Mouse (Mus musculus): ENCODE results near the gene Rhox4d. TPM values are rescaled to one million over a fixed set of nuclear protein-coding genes. Genes with fewer than 3 reads are reported as not detected.

Gene Rhox4d
- polyA plus RNA-seq (2012; rRNA removed) = 0.12 and 0.13 TPM in 2 replicates

DNA sequence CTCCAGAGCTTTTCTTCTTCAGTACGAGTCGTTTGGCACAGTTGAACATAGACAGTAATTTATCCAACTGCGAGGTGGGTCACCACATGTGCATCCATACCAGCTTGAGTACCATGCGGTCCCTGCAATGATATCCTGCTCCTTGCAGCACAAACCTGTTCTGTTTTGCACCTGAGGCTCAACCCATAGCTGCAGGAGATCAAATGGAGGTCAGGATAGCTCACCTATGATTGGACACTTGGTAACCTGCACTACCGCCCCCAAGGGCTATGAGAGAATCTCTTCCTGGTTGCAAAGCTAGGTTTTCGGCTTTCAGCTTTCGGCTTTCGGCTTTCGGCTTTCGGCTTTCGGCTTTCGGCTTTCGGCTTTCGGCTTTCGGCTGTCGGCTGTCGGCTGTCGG is at the start of gene Rhox4d:
Gene Rhox4d, plus strand, starts transcription at position 301 of the 400 bp plus-strand sequence.

GRCm38 (mm10) chrX:37480037-37480436 is 34.1 kb upstream of the Rhox4d start, which contains the start of gene Rhox4c:
Rhox4c (plus strand) TSS chrX:37480337.

DNA sequence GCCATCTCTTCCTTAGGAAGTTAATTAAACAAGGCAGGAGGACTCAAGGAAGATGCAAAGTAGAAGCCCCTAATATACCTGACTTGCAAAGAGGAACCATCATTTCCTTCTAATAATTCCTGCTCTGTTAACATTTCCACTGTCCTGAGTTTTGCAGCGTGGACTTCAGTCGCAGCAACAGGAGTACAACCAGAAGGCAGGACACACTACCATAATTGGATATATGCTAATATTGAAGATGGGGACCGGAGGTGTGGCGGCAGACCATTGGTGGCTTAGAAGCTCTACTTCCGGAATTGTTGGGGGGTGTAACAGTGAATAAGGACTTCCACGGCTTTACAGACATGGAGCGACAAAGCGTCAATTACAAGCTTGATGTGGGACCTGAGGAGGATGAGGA is 16.0 kb downstream of the Rhox4d start, which contains the start of gene Rhox2e:
Gene Rhox2e, plus strand, starts transcription at position 301 of the 400 bp plus-strand sequence.

GRCm38 (mm10) chrX:37541719-37542118 is 27.6 kb downstream of the Rhox4d start, which contains the start of gene Rhox3e:
Rhox3e (plus strand) TSS chrX:37542019.

DNA sequence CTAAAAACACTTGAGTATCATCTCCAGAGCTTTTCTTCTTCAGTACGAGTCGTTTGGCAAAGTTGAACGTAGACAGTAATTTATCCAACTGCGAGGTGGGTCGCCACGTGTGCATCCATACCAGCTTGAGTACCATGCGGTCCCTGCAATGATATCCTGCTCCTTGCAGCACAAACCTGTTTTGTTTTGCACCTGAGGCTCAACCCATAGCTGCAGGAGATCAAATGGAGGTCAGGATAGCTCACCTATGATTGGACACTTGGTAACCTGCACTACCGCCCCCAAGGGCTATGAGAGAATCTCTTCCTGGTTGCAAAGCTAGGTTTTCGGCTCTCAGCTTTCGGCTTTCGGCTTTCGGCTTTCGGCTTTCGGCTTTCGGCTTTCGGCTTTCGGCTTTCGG is 43.0 kb downstream of the Rhox4d start, which contains the start of gene Rhox4e:
Gene Rhox4e, plus strand, starts transcription at position 301 of the 400 bp plus-strand sequence.

Other genes starting within 250 kb of the Rhox4d start
- not detected in 2 replicates for gene Rhox4a, start 249.0 kb upstream of the Rhox4d start, polyA plus RNA-seq (2012; rRNA removed)
- not detected in 2 replicates for gene Rhox3a2, start 134.3 kb upstream of the Rhox4d start, polyA plus RNA-seq (2012; rRNA removed)
- 0.35 and 1.6 TPM in 2 replicates for gene Rhox4a2, start 123.5 kb upstream of the Rhox4d start, polyA plus RNA-seq (2012; rRNA removed)
- gene Rhox2b, start 102.3 kb upstream of the Rhox4d start, polyA plus RNA-seq (2012; rRNA removed) = 0.21 and 0.82 TPM in 2 replicates
- 0.19 and 0.49 TPM in 2 replicates for gene Rhox4b, start 81.9 kb upstream of the Rhox4d start, polyA plus RNA-seq (2012; rRNA removed)
- 0.66 and 1.4 TPM in 2 replicates for gene Rhox2c, start 60.7 kb upstream of the Rhox4d start, polyA plus RNA-seq (2012; rRNA removed)
- gene Rhox3c, start 55.8 kb upstream of the Rhox4d start, polyA plus RNA-seq (2012; rRNA removed) = 0.48 TPM in 1 of 2 replicates, not detected in the other
- not detected in 2 replicates for gene Rhox4c, start 34.0 kb upstream of the Rhox4d start, polyA plus RNA-seq (2012; rRNA removed)
- 0.20 TPM in 1 of 2 replicates, not detected in the other for gene Rhox2d, start 20.9 kb upstream of the Rhox4d start, polyA plus RNA-seq (2012; rRNA removed)
- 0.16 TPM in 1 of 2 replicates, not detected in the other for gene Rhox2e, start 16.1 kb downstream of the Rhox4d start, polyA plus RNA-seq (2012; rRNA removed)
- gene Rhox3e, start 27.7 kb downstream of the Rhox4d start, polyA plus RNA-seq (2012; rRNA removed) = not detected in 2 replicates
- not detected in 2 replicates for gene Rhox4e, start 43.1 kb downstream of the Rhox4d start, polyA plus RNA-seq (2012; rRNA removed)
- 0.15 and 0.30 TPM in 2 replicates for gene Rhox2f, start 57.0 kb downstream of the Rhox4d start, polyA plus RNA-seq (2012; rRNA removed)
- gene Rhox3f, start 66.6 kb downstream of the Rhox4d start, polyA plus RNA-seq (2012; rRNA removed) = not detected in 2 replicates
- not detected in 2 replicates for gene Rhox4f, start 93.3 kb downstream of the Rhox4d start, polyA plus RNA-seq (2012; rRNA removed)
- not detected in 2 replicates for gene Rhox3g, start 114.3 kb downstream of the Rhox4d start, polyA plus RNA-seq (2012; rRNA removed)
- gene Rhox2g, start 129.1 kb downstream of the Rhox4d start, polyA plus RNA-seq (2012; rRNA removed) = not detected in 2 replicates
- 0.08 TPM in 1 of 2 replicates, not detected in the other for gene Rhox4g, start 137.0 kb downstream of the Rhox4d start, polyA plus RNA-seq (2012; rRNA removed)
- not detected in 2 replicates for gene Rhox3h, start 154.4 kb downstream of the Rhox4d start, polyA plus RNA-seq (2012; rRNA removed)
- gene Rhox2h, start 158.9 kb downstream of the Rhox4d start, polyA plus RNA-seq (2012; rRNA removed) = not detected in 2 replicates